Mouse (Mus musculus) A20 (cell line): ENCODE data around the gene Ogn.
A peak's percentile ranks its signal among the peaks of the same experiment; 100 is the strongest.

Source experiments
- DNase-seq: peaks from one replicate; pipeline ENCODE4 v3.0.0-alpha.2; 2011; ENCODE audit warnings: low read depth, low spot score

The Ogn gene

DNA sequence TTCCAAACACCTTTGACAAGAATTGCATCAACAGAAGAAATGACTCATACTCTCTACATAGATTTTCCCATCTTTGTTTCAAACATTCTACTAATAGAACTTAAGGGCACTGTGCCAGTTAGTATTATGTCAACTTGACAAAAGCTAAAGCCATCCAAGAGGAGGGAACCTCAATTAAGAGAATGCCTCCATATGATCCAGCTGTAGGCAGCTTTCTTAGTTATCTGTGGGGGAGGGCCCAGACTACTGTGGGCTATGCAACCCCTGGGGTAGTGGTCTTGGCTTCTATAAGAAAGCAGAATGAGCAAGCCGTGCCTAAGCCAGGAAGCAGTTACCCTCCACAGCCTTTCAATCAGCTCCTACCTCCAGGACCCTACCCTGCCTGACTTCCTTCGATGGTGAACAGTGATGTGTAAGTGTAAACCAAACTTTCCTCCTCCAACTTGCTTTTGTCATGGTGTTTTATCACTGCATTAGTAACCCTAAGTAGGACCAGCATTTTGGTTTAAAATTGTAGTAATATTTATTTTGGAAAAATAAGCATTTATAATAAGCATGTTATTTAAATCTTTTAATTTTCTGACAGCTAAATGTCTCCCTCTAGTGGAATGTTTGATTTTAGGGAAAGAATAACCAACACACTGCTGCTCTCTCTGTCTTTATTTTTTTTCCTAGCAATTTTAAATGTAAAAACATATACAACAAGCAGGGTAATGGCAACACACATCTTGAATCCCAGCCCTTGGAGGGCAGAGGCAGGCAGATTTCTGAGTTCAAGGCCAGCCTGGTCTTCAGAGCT lies 37.1 kb downstream of the Ogn start:
- DNase-seq: peak; percentile 43

DNA sequence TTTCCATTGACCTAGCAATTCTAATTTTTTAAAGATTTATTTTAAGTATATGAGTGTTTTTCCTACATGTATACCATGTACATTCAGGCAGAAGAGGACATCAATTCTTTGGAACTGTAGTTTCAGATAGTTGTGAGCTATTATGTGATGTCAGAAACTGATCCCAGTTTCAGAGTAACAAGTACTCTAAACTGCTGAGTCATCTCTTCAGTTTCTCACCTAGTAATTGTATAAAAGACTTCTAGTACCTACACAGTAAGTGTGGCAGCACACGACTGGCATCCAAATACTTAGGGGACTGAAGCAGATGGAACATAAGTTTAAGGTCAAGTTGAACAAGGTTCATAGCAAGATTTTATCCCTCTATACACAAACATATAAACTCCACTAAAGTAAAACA lies 38.2 kb downstream of the Ogn start:
- no peak for DNase-seq

DNA sequence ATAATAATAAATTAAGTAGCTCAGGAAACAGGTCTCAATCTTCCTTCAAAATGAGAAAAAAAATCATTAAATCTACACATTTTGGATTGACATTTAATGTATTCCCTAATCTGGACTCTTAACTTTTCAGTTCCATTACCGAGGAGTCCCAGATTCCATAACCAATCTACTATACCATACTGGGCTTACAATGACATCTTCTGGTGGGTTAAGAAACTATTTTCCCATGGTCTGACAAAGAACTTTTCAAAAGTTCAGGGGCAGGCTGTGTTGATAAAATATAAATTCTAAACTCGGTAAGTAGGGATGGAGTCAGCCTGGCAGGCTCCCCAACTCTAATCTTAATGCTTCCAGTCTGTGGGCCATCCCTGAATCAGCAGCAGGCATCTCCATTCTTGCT lies 43.3 kb downstream of the Ogn start:
- DNase-seq: no peak

DNA sequence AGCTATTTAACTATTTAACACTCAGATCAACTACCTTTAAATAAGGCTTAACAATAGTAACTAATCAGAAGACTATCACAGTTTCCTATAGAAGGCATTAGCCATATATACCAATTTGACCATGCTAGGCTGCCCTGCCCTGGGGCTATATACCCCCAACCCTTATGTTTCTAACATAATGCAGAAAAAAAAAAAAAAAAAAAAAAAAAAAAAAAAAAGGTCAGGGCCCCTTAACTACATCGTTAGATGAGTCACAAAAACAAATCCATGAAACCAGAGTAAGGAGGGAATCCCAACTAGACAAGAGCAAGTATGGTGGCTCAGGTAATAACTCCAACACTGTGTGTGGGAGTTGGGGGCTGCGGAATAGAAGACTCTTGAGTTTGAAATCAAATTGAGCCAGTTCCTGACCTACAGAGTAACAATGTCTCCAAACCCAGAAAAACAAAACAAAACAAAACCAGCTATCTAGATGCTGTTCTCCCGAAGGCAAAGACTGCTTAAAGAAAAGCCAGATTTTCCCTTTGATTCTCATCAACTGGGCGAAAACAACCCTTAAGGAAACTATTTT lies 44.0 kb downstream of the Ogn start:
- DNase-seq: no peak

DNA sequence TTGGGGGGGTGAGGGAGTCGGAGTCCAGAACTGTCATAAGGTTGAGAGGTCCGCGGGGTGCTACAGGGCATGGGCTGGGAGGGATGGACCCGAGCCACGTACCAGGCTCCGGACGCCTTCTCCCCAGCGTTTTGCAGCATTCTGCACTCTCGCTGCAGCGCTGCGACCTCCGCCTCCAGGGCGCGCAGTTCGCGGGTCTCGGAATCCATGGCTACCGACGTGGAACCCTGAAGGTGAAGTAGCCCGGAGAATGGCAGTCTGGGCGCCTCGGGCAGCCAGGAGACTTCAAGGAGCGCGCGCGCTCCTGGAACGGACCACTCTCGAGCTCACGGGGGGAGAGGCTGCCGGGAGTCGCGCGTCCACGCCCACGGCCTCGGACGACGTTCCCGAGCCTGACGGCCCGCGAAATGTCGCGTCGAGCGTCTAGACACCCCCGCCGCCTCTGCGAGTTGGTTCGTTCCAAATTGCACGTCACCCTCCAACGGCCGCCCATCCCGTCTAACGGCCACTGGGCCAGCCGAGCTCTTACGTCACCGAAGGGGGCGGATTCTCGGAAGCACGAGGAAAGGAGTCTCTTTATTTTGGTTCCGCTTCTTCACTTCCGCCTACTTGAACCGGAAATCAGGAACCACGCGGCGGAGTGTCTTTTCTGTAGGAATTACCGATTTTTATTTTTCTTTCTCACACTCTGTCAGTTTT lies 44.8 kb downstream of the Ogn start, which contains the start of the genes Cenpp and Nol8:
Gene Cenpp (minus strand): TSS at position 305 of the 699 bp plus-strand sequence.
Gene Nol8 (plus strand): TSS at position 598 of the 699 bp plus-strand sequence.
- peak; percentile 100 for DNase-seq

DNA sequence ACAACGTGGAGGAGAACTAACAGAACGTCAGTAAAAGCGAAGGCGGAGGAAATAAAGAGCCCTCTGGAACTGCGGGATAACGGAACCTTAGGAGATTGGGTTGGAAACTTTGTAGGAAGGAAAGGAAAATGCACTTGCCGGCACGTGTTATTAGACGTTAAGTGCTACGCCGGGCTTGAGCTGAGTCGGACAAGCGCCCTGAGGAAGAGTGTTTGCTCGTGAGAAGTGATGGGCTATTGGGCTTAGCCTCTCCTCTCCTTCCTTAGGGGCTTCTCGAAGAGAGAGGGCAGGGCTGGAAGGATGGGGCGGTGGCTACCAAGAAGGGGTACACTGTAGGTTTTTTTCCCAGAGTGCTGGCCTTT lies 45.3 kb downstream of the Ogn start:
- DNase-seq: no peak
